Mouse (Mus musculus) induced T-regulatory cell, adult 2 months (primary cell): ENCODE results near the gene Otud1.
A peak's percentile ranks its signal among the peaks of the same experiment; 100 is the strongest.

Experiments used
- DNase-seq: peaks from one replicate; pipeline ENCODE4 v3.0.0-alpha.2; 2012; ENCODE audit warnings: low read depth

Otud1 gene

DNA sequence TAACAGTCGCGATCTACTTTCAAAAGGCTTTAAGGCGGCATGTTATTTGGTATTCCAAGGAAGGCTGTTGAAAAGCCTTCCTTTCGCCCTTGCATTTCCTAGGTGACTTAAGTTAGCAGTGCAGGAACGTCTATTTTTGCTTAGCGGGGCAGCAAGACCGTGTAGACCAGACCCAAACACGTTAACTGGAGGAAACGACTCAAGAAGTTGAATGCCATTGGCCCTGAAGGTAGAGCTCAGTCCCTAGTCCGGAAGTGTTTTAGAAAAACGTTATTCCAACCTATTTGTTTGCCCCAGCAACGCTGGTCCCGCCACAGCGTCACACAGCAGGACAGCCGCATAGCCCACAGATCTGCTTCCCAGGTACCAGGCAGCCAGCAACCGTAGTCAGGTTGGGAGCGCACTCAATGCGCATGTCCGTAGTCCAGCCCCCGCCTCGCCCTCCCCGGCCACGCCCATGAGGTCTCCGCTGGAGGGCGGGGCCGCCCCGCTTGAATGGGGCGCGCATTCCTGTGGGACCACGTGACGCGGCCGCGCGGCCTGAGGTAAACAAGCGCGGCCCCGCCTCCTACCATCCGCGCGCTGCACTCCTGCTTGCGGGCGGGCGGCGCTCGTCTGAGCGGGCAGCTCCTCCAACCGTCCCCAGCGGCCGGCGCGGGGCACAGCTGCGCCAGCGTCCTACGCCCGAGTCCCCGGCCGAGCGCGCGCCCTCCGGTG is at the start of gene Otud1:
Otud1 (plus strand) TSS at position 595 of the 717 bp plus-strand sequence.
- peak; percentile 98 for DNase-seq

DNA sequence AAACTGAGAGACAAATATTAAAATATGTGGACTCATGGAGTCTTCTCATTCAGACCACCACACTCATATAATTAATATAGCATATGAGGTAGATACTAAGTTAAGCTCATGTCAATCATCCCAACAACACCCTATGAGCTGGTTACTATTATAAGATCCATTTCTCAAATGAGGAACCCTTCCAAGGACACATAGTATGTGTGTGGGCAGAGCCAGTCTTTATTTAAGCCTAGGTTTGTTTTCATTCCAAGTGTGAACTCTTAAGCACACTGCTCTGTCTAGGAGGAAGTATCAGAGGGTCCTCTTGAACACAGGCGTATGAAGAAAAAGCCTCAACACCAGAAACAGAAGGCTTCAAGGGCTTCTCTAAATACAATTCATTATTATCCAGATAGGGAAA is 49.7 kb upstream of the Otud1 start:
- no peak for DNase-seq

DNA sequence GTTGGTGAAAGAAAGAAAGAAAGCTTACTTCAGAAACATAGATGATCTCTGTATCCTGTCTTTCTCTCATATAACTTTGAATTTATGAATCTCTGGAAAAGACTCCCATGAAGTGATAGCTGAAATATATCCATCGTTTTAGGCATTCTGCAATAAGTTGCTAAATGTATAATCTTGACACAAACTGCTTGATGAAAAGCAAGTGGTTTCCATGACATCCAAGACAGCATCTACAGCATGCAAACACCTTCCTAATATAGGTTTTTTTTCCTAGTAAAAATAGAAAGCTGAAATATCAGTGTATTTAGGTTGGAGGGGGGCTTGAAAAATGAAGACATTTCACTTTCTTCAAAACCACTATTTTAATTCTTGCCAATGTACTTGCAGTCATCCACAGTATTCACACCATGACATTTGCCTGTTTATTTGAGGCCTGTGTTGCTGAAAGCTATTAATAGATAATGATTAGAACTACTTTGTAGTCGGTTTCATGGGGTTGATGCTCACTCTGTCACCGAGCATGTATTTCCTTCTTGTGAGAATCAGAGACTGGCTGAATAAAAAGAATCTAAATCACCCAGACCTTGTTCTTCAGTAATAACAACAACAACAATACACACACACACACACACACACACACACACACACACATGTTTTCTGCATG is 49.0 kb upstream of the Otud1 start:
- no peak for DNase-seq

DNA sequence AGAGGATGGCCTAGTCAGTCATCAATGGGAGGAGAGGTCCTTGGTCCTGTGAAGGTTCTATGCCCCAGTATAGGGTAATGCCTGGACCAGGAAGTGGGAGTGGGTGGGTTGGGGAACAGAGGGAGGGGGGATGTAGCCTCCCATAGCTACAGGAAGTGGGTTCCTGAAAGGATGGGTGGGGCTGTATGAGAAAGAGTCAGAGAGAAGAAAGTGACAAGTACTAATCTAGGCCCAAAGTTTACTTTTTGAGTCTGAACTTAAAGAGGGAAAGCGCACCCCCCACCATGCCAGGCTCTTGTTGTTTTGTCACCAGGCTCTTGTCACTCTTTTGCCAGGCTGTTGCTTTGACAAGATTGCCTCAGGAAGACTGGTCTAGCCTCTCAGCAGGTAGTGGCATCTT is 35.5 kb upstream of the Otud1 start:
- peak; percentile 19 for DNase-seq

DNA sequence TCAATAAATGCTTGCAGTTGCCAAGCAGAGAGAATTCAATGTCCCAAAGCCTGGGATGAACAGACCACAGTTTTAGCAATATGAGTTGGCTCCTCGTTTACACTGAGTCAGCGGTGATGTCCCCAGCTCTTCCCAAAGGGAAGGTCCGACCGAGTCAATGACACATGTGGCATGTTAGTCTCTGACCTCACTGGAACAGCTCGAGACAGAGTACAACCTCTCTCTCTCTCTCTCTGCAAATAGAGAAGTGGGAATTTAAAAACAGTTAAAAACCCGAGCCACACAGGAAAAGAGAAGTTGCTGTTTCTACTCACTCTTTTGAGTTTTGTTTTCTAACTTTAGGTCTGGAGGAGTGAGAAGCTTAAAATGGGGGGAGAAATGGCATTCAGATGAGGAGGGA is 30.5 kb upstream of the Otud1 start:
- no peak for DNase-seq

DNA sequence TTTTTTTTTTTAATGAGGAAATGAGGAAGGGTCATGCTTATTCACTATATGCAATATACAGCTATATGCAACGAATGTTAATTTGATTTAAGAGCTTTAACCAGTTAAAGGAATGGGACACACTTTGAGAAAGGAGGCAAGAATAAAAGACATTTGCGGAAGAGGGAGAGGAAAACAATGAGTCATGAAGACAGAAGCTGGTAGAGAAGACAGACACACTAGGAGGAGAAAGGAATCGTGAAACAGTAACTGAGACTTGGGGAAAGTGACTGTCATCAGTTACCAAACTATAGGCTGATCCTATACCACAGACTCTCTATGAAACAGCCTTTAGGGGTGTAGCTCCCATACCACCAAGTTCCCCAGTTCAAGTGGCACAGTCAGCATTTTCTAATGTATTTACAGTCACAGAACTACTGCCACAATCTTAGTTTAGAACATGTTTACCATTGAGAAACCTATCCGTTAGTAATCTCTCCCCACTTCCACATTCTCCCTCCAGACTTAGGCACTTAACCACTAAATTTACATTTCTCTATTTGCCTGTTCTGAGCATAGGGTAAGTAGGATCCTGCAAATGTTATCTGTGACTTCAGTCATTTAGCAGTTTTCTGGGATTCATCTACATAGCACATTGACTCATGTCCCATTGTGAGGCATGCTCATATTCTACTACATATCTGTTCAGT is 29.5 kb upstream of the Otud1 start:
- peak; percentile 41 for DNase-seq

DNA sequence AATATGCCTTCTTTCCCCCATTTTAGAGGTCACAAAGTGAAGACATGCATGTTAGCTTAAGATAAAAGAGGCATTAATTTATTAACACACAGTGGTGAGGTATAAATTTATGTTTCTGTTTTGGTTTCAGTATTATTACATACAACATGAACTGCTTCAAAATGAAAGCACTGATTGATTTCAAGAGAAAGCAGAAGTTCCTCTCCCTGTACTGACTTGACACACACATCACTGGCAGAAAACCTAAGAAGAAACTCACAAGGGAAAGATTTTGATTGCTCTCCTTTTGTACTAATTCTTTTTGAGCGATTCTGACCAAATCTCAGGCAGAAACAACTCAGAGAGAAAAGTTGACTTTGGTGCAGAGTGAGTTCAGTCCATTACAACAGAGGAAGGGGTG is 27.0 kb upstream of the Otud1 start:
- DNase-seq = peak; percentile 64

DNA sequence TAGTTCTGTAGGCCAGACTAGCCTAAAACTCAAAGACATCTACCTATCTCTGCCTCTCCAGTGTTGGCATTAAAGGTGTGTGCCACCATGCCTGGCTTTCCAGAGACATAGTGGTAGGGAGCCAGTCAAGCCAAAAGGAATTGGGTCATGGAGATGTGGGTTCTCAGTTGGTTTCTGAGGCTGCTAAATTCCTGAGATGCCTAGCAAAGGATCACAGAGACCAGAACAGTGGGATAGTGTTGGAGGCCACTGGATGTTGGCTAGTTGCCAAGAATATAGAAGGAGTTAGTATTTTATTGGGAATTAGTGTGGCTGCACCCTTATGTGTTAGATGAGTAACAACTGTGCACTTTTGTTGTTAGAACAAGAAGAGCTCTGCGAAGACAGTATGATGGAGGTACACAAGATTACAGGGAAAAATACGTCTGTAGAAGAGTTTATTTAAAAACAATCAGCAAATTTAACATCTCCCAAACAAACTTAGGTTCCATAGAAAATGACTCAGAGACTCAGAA is 24.1 kb upstream of the Otud1 start:
- no peak for DNase-seq

DNA sequence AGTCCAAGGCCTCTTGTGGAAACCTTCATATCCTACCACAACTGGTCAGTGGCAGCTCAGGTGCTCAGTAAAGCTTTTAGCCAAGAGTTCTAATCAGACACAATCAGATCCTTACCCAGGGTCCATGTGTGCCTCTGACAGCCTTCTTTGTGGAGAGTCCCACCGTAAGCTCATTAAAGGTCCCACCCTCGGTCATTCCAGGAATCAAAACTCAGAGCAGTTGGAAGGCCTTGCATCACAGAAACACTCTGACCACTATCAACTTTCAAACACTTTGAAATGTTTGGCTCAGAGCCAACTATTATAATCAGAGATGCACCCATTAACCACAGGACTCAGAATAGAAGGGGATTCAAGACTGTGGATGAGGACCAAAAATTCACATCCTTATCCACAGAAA is 12.4 kb upstream of the Otud1 start:
- no peak for DNase-seq

DNA sequence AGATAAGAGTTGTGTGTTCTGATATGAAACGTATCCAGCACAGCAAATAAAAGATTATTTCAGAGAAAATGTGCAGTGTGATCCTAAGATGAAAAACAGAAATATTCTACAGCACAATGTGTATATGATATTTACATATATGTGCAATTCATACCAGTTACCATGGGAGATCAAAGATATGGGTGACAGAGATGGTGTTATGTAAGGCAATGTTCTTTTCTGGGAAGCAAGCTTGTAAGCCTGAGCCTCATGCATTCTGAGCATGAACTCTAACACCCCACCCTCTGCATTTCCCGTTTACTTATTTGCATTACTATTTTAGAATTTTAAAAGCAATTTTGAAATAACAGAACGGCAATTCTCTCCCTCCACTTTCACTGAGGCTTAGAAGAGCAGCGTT is 11.4 kb upstream of the Otud1 start:
- DNase-seq = no peak

DNA sequence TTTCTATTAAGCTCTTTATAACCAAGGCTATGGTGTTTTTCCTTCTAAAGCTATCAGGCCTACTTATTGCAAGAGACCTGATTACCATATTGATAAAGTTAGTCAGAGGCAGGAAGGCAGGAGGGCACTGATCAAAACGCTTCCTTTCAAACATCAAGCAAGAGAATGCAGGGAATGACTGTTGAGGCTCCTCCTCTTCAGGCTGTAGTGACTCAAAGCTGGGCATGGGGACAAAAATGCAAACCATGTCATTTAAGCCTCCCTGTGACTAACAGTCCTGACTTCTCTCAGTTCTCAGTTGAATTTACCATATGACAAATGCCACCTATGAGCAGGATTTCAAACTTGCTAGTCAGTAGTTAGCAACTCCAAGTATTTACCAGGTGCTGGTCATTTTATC is 10.6 kb upstream of the Otud1 start:
- no peak for DNase-seq

DNA sequence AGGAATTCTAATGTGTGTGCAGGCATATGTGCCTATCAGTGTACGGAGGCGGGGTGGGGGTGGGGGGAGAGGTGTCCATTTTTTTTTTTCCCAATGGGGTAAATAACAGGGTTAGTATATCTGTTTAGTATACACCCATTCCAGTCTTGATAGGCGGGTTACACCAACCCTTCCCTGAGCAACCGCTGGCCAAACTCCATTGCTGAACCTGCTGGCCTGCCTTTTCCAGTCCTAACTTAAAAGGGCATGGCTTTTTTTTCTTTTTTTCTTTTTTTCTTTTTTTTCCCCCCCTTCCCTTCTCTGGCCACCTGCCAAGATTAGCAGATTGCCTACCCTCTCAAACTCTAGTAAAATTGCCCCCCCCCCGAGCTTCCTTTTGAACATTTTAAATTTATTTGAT is 1.1 kb upstream of the Otud1 start:
- DNase-seq = no peak

DNA sequence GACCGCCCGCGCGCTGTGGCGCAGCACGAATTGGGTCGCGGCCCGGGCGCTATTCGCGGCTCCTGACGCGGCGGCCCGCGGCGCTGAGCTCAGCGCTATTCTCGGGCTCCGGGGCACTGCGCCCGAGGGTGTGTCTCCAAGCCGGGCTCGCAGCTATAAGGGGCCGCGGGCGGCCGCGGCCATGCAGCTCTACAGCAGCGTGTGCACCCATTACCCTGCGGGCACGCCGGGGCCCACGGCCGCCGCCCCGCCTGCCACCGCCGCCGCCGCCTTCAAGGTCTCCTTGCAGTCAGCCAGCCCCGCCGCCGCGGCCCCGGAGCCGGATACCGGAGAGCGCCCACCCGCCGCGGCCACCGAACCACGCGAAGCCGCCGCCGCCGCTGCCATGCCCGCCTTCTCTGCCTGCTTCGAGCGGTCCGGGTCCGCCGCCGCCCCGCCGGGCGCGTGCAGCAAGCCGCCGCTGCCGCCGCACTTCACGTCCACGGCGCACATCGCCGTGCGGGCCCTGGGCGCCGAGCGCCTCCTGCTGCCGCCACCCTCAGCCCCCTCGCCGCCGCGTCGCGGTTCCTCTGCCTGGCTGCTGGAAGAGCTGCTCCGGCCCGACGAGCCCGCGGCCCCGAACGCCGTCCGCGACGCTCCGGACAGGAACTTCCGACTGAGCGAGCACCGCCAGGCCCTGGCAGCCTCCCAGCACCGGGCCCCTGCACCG is 483 bp downstream of the Otud1 start:
- DNase-seq = no peak

DNA sequence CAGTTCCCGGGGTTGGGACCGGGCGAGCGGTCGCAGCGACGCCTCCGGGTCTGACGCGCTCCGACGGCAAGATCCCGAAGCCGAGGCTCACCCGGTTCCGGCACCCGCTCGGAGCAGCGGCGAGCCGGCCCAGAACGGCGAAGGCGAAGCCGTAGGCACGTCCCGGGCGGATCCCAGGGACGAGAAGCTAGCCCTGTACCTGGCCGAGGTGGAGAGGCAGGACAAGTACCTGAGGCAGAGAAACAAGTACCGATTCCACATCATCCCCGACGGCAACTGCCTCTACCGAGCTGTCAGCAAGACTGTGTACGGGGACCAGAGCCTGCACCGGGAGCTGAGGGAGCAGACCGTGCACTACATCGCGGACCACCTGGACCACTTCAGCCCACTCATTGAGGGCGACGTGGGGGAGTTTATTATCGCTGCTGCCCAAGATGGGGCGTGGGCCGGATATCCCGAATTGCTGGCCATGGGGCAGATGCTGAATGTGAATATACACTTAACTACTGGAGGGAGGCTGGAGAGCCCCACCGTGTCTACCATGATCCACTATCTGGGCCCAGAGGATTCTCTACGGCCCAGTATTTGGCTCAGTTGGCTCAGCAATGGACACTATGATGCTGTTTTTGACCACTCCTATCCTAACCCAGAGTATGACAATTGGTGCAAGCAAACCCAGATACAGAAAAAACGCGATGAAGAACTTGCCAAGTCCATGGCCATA is 1.3 kb downstream of the Otud1 start:
- peak; percentile 49 for DNase-seq

DNA sequence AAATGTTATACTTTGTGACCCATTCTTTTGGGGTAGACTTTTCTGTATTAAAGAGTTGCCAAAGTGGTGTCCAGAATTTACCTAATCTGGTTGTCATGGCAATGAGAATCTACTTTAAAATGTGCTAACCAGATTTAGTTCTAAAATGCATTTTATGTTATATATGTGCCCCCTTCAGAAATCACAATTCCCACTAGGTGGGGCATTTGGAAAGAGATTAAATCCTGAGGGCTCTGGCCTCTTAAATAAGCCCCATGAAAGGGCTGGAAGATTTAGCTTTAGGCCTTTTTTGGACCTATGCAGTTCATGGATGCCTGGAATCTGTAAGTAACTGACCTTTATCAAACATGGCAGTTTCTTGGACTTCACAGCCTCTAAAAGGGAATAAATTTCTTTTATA is 3.3 kb downstream of the Otud1 start:
- no peak for DNase-seq

DNA sequence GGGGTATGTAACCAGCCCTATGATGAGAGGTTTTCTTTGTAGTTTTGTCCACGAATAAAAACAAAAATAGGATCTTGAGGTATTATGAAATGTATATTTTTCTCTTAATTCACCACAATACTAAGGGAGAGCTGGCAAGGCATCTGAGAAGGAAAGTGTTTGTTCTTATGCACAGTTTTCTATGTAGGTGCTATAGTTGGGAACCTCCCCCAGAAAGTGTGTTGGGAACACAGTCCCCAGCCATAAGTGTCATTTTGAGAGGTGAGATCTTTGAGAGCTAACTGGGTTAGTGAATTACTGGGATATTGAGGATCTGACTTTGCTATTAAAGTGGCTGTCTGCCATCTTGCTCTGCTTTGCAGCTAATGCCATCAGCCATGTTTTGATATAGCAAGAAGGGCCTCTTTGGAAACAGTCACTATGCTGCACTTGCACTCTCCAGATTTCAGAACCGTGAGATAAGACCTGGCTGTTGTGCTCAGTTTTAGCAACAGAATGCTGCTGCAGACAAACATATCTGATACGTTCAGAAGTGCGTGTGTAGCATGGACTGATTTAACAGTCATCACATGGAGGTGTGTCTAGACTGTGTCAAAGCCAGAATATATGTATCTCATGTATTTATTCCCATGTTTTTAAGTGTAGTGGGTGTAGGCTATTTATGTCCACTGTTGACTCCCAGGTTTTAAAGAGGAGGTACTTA is 5.7 kb downstream of the Otud1 start:
- no peak for DNase-seq

DNA sequence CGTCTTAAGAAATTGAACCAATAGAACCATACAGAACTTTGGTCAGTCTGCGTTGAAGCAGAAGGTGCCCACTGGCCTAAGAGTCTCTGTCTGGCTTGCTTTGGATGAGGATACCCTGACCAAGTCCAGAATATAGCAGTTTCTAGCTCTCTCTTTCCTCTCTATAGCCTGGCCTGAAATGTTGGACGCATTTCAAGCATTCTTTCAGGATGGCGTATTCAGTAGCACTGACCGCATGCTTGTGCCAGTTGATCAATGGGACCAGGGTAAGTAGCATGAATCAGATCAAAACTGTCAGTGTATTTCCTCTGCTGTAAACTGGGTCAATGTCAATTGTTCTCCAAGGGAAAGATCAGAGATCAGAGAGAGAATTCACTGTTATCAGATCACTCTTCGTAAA is 6.6 kb downstream of the Otud1 start:
- no peak for DNase-seq

DNA sequence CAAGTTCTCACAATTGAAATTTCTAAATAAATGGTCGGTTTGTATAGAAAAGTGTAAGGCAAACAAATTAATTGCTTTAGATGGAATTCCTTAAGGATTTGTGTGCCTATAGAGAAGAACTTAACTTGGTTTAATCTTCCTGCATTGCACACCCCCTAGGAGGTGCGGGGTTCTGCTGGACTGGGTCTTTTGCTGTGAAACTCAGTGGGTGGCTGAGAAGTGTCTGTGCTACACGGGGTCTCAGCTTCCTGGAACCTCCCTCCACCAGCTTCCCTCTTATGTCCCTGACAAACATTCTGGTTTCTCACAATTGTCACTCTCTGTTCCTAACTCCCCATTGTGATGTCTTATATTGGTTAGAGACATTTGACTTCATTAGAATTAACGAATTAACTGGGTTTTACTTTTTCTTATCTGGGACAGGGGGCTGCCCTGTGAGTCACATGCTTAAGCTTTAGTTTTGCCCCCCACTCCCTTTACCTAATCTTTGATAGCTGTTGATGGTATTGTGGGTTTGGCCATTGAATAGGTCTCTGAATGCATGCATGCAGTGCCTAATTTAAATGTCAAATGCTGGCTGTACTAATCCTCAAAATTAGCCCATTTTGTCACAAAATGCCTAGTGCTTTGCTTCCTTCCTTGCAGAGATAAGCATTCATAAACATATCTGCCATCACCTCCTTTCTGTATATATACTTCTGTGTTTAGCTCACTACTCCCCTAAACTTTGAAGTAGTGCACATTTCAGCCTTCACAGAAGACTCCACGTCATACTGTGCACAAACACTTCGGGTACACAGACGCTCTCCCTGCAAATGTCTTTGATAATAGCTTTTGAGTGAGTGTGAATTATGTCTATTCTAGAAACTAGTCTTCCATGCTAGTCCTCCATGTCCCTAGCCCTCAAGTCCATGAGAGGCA is 7.3 kb downstream of the Otud1 start:
- no peak for DNase-seq

DNA sequence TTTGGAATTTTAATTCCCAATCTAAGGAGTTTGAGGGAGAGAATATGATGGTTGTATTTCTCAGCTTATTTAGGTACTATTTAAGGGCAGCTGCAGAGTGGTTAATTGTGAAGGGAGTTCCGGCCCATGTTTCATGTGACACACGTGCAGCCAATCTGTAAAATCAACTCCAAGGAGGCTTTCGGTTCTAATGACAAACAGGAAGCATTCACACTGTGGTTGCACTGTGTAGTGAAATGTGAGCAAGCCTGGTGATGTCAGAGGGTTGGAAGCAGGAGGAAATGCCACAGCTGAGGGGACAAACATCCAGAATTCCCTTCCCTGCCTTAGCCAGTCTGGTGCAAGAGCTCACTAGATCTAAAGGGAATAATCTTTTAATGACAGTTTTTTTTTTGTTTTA is 8.3 kb downstream of the Otud1 start:
- DNase-seq = peak; percentile 45
